Mouse (Mus musculus) large intestine, adult 2 months (tissue): Measurements from ENCODE around the gene Scgb1b2. TPM values are rescaled to one million over a fixed set of nuclear protein-coding genes. Genes with fewer than 3 reads are reported as not detected.

Experiments used
- DNase-seq: peaks from one replicate; pipeline ENCODE4 v3.0.0-alpha.2; 2012; ENCODE audit warnings: low read depth, low spot score
- WGBS: fragments of 180-500 bp; shearing (Covaris S2); methylation state at CpG from one replicate; pipeline ENCODE4 v1.1.7; 2018; 5-methylcytosine and 5-hydroxymethylcytosine counted together
- polyA plus RNA-seq: library from polyadenylated mRNA; depleted of rRNA; stranded (reverse); fragments of >200 nt; gene quantifications from 2 replicates; pipeline ENCODE4 v1.2.3, GENCODE M21; 2012; rRNA removed

The Scgb1b2 gene
- not detected in 2 replicates for polyA plus RNA-seq

GRCm38 (mm10) chr7:31291721-31292120, at the start of gene Scgb1b2:
TSS of gene Scgb1b2 (minus strand) at chr7:31291821.
- 84% methylated on average over 3 of the region's 3 CpGs for WGBS
- DNase-seq: no peak

- no peak for DNase-seq
- 84% methylated on average over 5 of the region's 5 CpGs for WGBS
Observed at GRCm38 (mm10) chr7:31290208-31290607, 1.4 kb downstream of the Scgb1b2 start, which contains the start of gene Scgb2b2. TSS of gene Scgb2b2 (plus strand) at chr7:31290508.

Other genes starting within 250 kb of the Scgb1b2 start
- 49.2 and 54.5 TPM in 2 replicates for gene Fxyd5, start 249.3 kb downstream of the Scgb1b2 start, polyA plus RNA-seq
- 2.6 and 4.2 TPM in 2 replicates for gene Fxyd7, start 240.4 kb downstream of the Scgb1b2 start, polyA plus RNA-seq
- 80.0 and 106 TPM in 2 replicates for gene Fxyd1, start 234.6 kb downstream of the Scgb1b2 start, polyA plus RNA-seq
- gene Lgi4, start 232.5 kb downstream of the Scgb1b2 start, polyA plus RNA-seq: 2.9 and 3.5 TPM in 2 replicates
- 46.5 and 63.0 TPM in 2 replicates for gene Fxyd3, start 215.1 kb downstream of the Scgb1b2 start, polyA plus RNA-seq
- 3.8 and 4.1 TPM in 2 replicates for gene Hpn, start 176.5 kb downstream of the Scgb1b2 start, polyA plus RNA-seq
- gene Scn1b, start 164.8 kb downstream of the Scgb1b2 start, polyA plus RNA-seq: 14.0 and 15.5 TPM in 2 replicates
- gene Gramd1a, start 135.9 kb downstream of the Scgb1b2 start, polyA plus RNA-seq: 45.0 and 47.4 TPM in 2 replicates
- gene Scgb2b2, start 1.3 kb downstream of the Scgb1b2 start, polyA plus RNA-seq: not detected in 2 replicates
- gene Scgb2b3, start 70.3 kb upstream of the Scgb1b2 start, polyA plus RNA-seq: not detected in 2 replicates
- not detected in 2 replicates for gene Scgb1b3, start 83.8 kb upstream of the Scgb1b2 start, polyA plus RNA-seq